Mouse (Mus musculus) granulocyte monocyte progenitor cell, adult 5-6 weeks (primary cell): ENCODE measurements at regions not wholly inside any gene's neighbourhood (a gene's known extent, or its start where the extent isn't known, plus 50 kb on each side); places are given as distances from the start of the nearest gene placed in this dataset.

Experiments
- ATAC-seq: replicated peaks from 2 replicates; pipeline ENCODE4 v1.8.0; 2016; ENCODE audit warnings: mild to moderate bottlenecking, moderate TSS enrichment, inconsistent platforms; ENCODE audit not compliant: poor library complexity, severe bottlenecking

DNA sequence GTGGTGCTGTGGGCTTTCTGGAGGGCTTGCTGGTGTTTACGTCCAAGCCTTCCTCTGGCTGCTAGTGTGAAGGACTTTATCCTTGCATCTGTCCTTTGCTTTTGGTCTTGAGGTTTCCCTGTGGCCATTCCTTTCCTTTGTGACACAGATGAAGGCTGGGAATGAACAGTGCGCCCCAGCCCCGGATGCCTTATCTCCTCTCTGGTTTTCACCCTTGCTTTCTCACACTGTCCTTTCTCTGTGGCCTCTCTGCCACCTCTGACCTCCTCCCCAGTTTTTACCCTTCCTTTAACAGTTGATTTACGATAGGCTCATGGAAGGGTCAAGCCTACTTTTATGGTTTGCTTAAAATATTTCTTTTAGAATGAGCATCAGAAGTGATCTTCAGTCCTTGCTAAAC, 53.2 kb downstream of the Gas1 start:
- ATAC-seq: no peak

DNA sequence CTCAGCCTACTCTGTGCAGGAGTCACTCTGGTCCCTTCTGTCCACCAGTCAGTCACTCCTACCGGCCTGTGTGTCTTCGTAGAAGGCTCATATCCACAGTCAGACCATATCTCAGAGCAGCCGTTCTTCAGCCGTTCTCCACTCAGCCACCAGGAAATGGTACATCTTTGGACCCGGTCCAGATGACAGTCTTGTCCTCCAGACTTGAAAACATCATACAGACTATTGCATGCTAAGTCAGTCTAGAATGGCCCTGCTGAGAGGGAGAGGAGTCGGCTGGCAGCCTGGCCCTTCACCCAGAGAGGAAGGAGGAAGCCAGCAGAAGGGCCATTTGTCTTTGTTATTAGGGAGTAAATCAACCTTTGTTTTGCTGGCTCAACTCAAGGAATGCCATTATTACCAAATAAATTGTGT, 54.0 kb downstream of the Gas1 start:
- no peak for ATAC-seq

DNA sequence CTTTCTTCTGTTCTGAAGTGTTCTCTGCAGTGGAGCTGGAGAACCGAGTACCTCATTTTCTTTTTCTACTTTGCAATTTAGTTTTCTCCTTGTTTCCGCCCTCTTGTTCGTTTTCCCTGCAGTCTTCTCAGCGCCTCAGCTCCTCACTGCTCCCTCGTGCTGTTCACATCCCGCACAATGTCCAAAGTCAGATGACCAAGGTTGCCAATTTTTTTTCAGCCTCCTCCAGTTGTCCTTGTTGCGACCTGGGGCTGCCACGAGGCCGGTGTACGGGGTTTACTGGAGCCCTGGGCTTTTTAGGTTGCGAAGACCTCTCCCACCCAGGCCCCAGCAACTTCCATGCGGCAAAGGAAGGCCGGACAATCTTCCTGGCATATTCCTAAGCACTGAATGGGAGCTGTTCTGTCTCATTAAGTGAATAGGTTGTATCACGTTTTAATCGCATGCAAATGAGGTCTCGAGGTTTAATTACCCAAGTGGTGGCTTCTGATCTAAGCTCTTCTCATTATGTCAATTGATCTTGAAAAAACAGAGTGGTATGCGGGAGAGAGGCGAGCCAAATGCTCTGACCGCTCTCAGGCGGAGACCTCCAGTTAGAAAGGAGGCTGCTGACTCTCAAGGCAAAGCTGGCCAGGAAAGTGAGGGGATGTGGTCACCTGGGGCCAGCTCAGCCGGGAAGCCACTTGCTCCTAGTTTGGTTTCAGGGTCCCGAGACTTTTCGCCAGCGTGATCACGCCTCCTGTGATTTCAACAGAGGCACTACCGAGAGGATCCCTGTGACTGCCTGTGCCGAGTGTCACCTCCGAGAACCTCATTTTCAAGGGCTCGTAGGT, 54.6 kb downstream of the Gas1 start:
- ATAC-seq: no peak

- ATAC-seq: no peak
These were observed 65.7 kb downstream of the Gas1 start for GRCm38 (mm10) chr13:60111465-60111864.

DNA sequence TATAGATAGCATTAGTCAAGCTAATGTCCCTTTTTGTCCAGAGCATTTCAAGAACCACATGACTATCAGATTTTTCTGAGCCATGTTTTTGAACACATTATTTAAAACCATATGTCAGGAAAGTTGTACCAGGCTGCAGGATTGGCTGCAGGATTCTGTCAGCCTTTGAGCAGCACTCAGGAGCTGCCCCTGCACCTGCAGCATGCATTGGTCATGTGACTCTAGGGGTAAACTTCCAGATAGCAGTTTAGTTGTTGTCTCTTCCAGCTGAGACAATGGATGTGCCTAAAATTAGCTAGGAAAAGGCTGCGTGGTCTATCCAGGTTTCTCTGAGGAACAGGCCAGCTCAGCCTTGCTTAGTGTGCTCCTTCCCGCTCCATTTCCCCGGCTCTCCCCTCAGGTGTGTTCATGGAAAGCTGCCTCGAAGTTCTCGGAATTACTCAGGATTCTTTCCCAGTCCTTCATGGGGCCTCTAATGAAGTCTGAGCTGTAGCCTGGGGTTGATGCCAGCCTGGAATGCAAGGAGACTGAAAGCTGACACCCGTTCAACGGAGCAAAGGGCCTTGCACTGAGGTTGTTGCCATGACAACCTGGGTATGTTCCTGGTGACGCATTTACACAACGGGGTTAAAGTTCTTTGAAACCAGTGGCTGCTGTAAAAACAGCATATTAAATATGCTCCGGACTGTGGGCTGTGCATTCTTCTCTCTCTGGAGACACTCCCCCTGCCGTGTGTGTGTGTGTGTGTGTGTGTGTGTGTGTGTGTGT, 66.9 kb downstream of the Gas1 start:
- ATAC-seq: no peak

DNA sequence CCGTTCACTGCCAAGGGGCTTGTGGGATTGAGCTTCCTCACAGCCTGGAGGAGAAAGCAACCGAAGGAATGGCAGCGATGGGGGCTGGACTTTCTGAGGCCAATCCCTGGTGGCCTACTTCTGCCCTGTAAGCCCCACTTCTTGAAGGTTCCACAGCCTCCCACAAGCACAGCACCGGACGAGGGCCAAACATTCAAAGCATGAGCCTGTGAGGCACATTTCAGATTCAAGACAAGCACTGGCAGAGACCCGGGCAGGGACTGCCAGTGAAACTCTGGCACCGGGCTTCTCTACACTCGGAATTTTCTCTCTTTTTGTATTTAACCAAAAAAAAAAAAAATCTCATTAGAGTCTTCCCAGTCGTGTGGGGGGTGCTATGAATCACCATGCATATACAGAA, 71.9 kb downstream of the Gas1 start:
- no peak for ATAC-seq

DNA sequence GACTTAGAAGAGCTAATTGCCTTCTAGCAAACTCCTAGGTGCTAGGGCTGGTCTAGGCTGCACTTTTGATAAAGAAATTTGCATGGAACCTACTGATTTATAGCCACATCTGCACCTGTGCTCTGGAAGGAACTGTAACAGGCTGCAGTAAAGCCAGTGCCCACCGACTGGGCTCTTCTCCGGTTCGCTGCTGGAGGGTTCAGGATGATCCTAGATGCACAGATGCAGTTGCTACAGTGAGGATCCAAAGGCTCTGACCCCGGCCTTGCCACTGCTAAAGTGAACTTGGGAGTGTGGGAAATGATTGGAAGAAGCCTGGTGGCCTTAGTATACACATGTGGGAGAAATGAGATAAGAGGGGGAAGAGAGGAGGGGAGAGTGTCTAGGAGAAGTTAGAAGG, 75.5 kb downstream of the Gas1 start:
- no peak for ATAC-seq

GRCm38 (mm10) chr13:60100130-60101112, 76.7 kb downstream of the Gas1 start:
- ATAC-seq: no peak

- no peak for ATAC-seq
These were observed 77.6 kb downstream of the Gas1 start for GRCm38 (mm10) chr13:60099469-60100129.

GRCm38 (mm10) chr13:60098394-60098793, 78.8 kb downstream of the Gas1 start:
- ATAC-seq: no peak

DNA sequence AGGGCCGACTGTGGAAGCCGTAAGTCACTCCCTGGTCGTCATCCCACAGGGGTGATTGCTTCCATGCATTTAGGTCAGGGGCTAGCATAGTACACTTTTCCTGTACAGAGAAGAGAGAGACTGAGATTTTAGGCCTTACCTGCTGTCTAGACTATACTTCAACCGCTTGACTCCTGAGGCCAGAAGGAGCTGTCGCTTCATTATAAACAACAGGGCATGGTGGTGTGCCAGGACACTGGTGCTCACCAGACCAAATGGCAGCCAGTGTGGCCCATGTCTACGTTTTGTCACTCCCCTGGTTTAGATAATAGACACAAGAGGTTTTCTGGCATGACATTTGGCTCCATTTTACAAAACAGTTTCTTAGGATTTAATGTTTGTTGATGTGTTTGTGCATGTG, 79.4 kb downstream of the Gas1 start:
- no peak for ATAC-seq

DNA sequence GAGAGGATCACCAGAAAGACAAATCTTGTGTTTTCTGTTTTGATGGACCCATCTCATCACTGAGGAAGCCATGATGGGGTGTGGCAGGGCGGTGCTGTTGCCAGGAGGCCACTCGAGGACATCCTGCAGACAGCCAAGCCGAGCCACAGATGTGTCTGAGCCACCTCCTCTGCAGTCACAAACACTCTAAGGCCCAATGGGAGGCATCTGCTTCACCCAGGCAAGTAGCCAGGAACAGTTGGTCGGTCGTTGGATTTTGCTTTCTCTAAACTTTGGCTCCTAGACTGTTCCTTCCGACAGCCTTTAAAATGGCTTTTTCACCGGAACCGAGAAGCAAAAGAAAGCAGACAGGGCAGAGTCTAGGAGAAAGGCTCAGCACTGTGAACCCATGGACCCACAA, 90.5 kb downstream of the Gas1 start:
- ATAC-seq: no peak

DNA sequence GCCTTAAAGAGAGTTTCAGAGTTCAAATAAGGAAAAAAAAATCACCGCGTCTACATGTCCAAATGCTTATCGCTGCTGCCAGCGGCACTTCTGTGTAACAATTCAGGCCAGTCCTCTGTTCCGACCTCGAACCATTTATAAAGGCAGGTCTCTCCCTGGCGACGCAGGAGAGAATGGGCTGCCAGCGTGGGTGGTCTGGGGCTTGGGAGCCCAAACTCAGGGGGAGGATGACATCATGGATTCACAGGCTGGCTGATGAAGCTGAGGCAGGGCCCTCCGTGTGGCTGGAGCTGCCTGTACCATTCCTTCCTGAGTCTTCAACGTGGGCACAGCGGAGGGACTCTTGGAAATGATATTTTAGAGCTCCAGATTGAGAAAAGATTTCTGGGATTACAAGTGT, 92.2 kb downstream of the Gas1 start:
- no peak for ATAC-seq

DNA sequence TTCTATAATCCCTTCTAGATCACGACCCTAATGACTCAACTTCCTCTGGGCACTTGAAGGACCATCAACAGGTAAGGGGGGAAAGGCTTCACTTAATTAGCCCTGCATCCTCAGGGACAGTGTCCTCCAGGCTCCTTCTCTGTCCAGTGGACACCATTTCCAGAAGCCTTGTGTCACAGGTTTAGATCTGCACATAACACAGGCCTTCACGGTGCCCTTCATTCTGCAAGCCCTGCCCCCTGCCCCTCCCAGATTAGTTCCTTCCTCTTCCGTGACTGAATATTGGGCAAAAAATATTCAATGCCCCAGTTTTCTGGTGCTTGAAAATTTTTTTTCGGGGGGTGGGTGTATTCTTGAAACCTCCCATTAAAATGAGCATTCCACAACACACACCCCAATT, 92.9 kb downstream of the Gas1 start:
- no peak for ATAC-seq

DNA sequence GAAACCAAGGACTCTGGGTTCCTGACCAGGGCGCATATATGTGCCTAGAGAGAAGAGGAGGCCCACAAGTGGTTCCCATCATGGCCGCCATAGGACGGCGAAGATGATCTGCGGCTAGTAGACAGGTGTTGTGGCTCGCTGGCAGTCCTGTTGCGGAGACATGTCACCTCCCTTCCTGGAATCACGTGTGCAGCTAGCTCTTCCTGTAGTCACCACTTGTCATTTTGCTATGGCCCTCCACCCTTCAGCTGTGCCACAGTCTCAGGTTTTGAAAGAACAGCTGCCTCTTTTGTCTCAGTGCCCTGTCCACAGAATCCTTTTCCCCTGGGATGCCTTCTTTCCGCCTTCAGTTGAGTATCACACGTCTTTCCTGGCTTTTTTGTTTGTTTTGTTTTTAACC, 97.1 kb downstream of the Gas1 start:
- no peak for ATAC-seq

- ATAC-seq: no peak
These were observed 98.7 kb downstream of the Gas1 start for GRCm38 (mm10) chr13:60078331-60079050.

DNA sequence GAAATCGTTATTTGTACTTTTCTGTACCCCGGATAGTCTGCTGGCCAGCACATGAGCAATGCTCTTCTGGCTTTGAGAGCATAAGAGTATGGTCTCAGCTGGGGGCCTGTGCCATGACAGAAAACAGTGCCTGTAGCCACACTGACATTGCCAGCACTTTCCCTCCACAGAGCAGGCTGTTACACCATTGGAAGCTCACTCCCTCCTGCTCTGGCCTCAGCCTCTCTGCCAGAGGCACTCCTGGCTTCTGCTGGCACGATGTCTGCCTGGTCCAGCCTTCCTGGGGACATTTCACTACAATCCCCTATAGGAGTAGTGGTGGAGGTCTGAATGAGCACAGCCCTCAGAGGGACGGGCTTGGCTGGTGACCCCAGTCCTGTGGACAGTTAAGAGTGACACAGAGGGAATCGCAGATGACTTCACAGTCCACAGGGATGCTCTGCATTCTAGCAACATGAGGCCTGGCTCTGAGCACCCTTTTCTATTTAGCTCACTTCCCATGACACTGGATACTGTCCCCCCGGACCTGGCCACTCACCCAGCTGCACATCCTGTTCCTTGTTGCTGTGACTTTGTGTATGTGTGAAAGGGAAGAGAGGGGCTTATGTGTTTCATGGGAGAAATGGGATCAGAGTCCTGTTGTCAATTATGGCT, 100.9 kb downstream of the Gas1 start:
- no peak for ATAC-seq

GRCm38 (mm10) chr13:60071595-60071994, 105.6 kb downstream of the Gas1 start:
- no peak for ATAC-seq

DNA sequence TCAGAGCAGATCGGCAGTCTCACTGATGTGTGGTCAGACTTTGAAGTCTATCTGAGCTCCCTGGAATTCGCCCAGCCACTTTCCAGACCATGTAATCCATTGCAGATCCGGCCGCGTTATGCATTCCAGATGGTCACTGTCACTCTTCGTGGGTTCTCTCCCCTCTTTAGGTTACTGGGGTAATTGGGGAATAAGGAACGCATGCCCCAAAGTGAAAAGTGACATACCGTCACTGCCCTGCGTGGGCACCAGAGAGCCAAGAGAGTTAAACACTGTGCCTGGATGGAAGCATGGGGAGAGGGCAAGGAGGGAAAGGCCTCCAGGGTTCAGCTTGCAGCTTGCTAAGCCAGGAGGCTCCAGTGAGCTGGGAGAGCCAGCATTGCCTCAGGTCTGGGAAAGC, 108.0 kb downstream of the Gas1 start:
- no peak for ATAC-seq
